ENCODE assay signal across 14 mouse cellular contexts in genomic region chr6:88758074-88758473, GRCm38 (mm10). TPM values are rescaled to one million over a fixed set of nuclear protein-coding genes. Genes with fewer than 3 reads are reported as not detected.
DNase-seq lines count a peak whose midpoint lies in the region; ATAC-seq and TF ChIP-seq lines count a peak whose summit lies in the region.
"Had no signal": no experiment of that assay in that cellular context is flagged by ENCODE, and none has a peak within 500 bp of the region (broad histone marks: within the 10 kb centered on the region; RNA-seq: fewer than 3 reads in every experiment).

No protein-coding gene starts in this region.

- TF ChIP-seq EP300 in lung, postnatal 0 days (IDR thresholded peaks at IDR 0.05): no peak

- no peak for TF ChIP-seq CTCF in lung, postnatal 0 days (IDR thresholded peaks at IDR 0.05)

- H3K4me2 ChIP-seq in heart, embryonic 16.5 days (ENCODE audit: low read depth, low read length): no peak overlapping the region
- no peak overlapping the region for H3K4me2 ChIP-seq in lung, postnatal 0 days (replicated peaks; ENCODE audit: low read depth, low read length)
- peak overlapping the region; percentile 44 for H3K4me2 ChIP-seq in liver, embryonic 11.5 days
- H3K4me2 ChIP-seq in stomach, embryonic 16.5 days (ENCODE audit: low read depth, low read length): no peak overlapping the region
- no peak overlapping the region for H3K4me2 ChIP-seq in midbrain, embryonic 16.5 days (ENCODE audit: low read length)
- H3K4me2 ChIP-seq: embryonic facial prominence, embryonic 13.5 days; limb, embryonic 15.5 days had no signal

- H3K9me3 ChIP-seq in heart, embryonic 16.5 days (replicated peaks; ENCODE audit: control insufficient read depth, low read length): no peaks in the 10 kb centered on the region
- H3K9me3 ChIP-seq in lung, postnatal 0 days (ENCODE audit: low read length): no peaks in the 10 kb centered on the region
- no peaks in the 10 kb centered on the region for H3K9me3 ChIP-seq in liver, embryonic 11.5 days (ENCODE audit: control insufficient read depth, low read length)
- no peaks in the 10 kb centered on the region for H3K9me3 ChIP-seq in stomach, embryonic 16.5 days (replicated peaks; ENCODE audit: control insufficient read depth, low read length)
- no peaks in the 10 kb centered on the region for H3K9me3 ChIP-seq in midbrain, embryonic 16.5 days (replicated peaks; ENCODE audit: control insufficient read depth, low read length, poor library complexity, severe bottlenecking)
- H3K9me3 ChIP-seq: embryonic facial prominence, embryonic 13.5 days; limb, embryonic 15.5 days; megakaryocyte, embryonic 14.5 days had no signal

- no peak overlapping the region for H3K4me3 ChIP-seq in heart, embryonic 16.5 days (ENCODE audit: low read length)
- no peak overlapping the region for H3K4me3 ChIP-seq in lung, postnatal 0 days (ENCODE audit: low read depth, low read length)
- H3K4me3 ChIP-seq in liver, embryonic 11.5 days (ENCODE audit: low read depth, low read length): no peak overlapping the region
- H3K4me3 ChIP-seq in stomach, embryonic 16.5 days (replicated peaks; ENCODE audit: low read length): no peak overlapping the region
- no peak overlapping the region for H3K4me3 ChIP-seq in midbrain, embryonic 16.5 days (ENCODE audit: low read depth, low read length)
- H3K4me3 ChIP-seq: embryonic facial prominence, embryonic 13.5 days; limb, embryonic 15.5 days had no signal

- H3K27me3 ChIP-seq in heart, embryonic 16.5 days (ENCODE audit: control insufficient read depth, insufficient read depth, low read length): no peaks in the 10 kb centered on the region
- no peaks in the 10 kb centered on the region for H3K27me3 ChIP-seq in lung, postnatal 0 days (replicated peaks; ENCODE audit: insufficient read depth, low read length)
- H3K27me3 ChIP-seq in liver, embryonic 11.5 days (replicated peaks; ENCODE audit: control insufficient read depth, insufficient read depth, low read length): no peaks in the 10 kb centered on the region
- H3K27me3 ChIP-seq in stomach, embryonic 16.5 days (ENCODE audit: control insufficient read depth, insufficient read depth, low read length): no peaks in the 10 kb centered on the region
- H3K27me3 ChIP-seq in midbrain, embryonic 16.5 days (ENCODE audit: control insufficient read depth, insufficient read depth, low read depth, low read length): no peaks in the 10 kb centered on the region
- H3K27me3 ChIP-seq: limb, embryonic 15.5 days had no signal

- no peak for ATAC-seq in heart, embryonic 16.5 days (replicated peaks; ENCODE audit: extremely low read depth, insufficient read depth, low FRiP score)
- ATAC-seq in lung, postnatal 0 days: peak; percentile 3; the same call in 1 of the 2 replicates
- ATAC-seq in liver, embryonic 11.5 days (replicated peaks; ENCODE audit: low FRiP score): no peak
- no peak for ATAC-seq in stomach, embryonic 16.5 days (ENCODE audit: insufficient read depth, low FRiP score)
- ATAC-seq in midbrain, embryonic 16.5 days: no peak
- ATAC-seq: activated CD4-positive, CD25-positive, alpha-beta regulatory T cell, adult 4 months; forebrain, embryonic 16.5 days had no signal

- H3K9ac ChIP-seq in heart, embryonic 16.5 days (ENCODE audit: low read length): no peak overlapping the region
- no peak overlapping the region for H3K9ac ChIP-seq in lung, postnatal 0 days (replicated peaks; ENCODE audit: low read depth)
- H3K9ac ChIP-seq in liver, embryonic 11.5 days (ENCODE audit: low read depth, low read length): 0 out of 2 replicates have a peak overlapping the region, but pooled peaks have one; percentile 31
- 0 out of 2 replicates have a peak overlapping the region, but pooled peaks have one; percentile 23 for H3K9ac ChIP-seq in stomach, embryonic 16.5 days (ENCODE audit: low read length)
- H3K9ac ChIP-seq in midbrain, embryonic 16.5 days (ENCODE audit: low read depth, low read length): no peak overlapping the region
- H3K9ac ChIP-seq: embryonic facial prominence, embryonic 13.5 days; limb, embryonic 15.5 days had no signal

- peak overlapping the region; percentile 69 for H3K27ac ChIP-seq in heart, embryonic 16.5 days (ENCODE audit: low read length)
- no peak overlapping the region for H3K27ac ChIP-seq in lung, postnatal 0 days (ENCODE audit: low read length)
- H3K27ac ChIP-seq in liver, embryonic 11.5 days (ENCODE audit: low read depth, low read length): peak overlapping the region; percentile 88
- H3K27ac ChIP-seq in stomach, embryonic 16.5 days (ENCODE audit: low read length): peak overlapping the region; percentile 69
- no peak overlapping the region for H3K27ac ChIP-seq in midbrain, embryonic 16.5 days (ENCODE audit: low read length)
- H3K27ac ChIP-seq: embryonic facial prominence, embryonic 13.5 days; limb, embryonic 15.5 days had no signal

- WGBS in heart, embryonic 16.5 days: 53% methylated on average over 8 of the region's 8 CpGs
- WGBS in lung, postnatal 0 days: 62% methylated on average over 8 of the region's 8 CpGs
- WGBS in liver, embryonic 11.5 days: 66% methylated on average over 8 of the region's 8 CpGs
- WGBS in stomach, embryonic 16.5 days: 75% methylated on average over 8 of the region's 8 CpGs
- WGBS in midbrain, embryonic 16.5 days: 85% methylated on average over 8 of the region's 8 CpGs

- H3K36me3 ChIP-seq in heart, embryonic 16.5 days (ENCODE audit: control insufficient read depth, insufficient read depth): no peaks in the 10 kb centered on the region
- H3K36me3 ChIP-seq in lung, postnatal 0 days (ENCODE audit: insufficient read depth, low read length): no peaks in the 10 kb centered on the region
- no peaks in the 10 kb centered on the region for H3K36me3 ChIP-seq in liver, embryonic 11.5 days (ENCODE audit: control insufficient read depth, insufficient read depth, low read length)
- no peaks in the 10 kb centered on the region for H3K36me3 ChIP-seq in stomach, embryonic 16.5 days (ENCODE audit: control insufficient read depth, insufficient read depth, low read length)
- H3K36me3 ChIP-seq in midbrain, embryonic 16.5 days (ENCODE audit: control insufficient read depth, insufficient read depth, low read length): no peaks in the 10 kb centered on the region
- H3K36me3 ChIP-seq: embryonic facial prominence, embryonic 13.5 days; limb, embryonic 15.5 days had no signal

- DNase-seq in heart, adult 18-20 months: no peak
- DNase-seq in lung, postnatal 0 days (ENCODE audit: low spot score): no peak
- no peak for DNase-seq in lung, postnatal 36 days
- no peak for DNase-seq in liver, embryonic 11.5 days (ENCODE audit: low spot score)
- no peak for DNase-seq in right cerebral cortex, adult 2 months (ENCODE audit: low spot score in 2 of 2)
- DNase-seq: cerebellum, postnatal 10 days had no signal

- peaks cover 53% of the 10 kb centered on the region for H3K4me1 ChIP-seq in heart, embryonic 16.5 days (ENCODE audit: control insufficient read depth, insufficient read depth, low read length)
- peaks cover 20% of the 10 kb centered on the region; the same call in 1 of the 2 replicates for H3K4me1 ChIP-seq in lung, postnatal 0 days (ENCODE audit: insufficient read depth, low read depth, low read length)
- peaks cover 46% of the 10 kb centered on the region for H3K4me1 ChIP-seq in liver, embryonic 11.5 days (replicated peaks; ENCODE audit: control insufficient read depth, insufficient read depth, low read length)
- peaks cover 66% of the 10 kb centered on the region for H3K4me1 ChIP-seq in stomach, embryonic 16.5 days (ENCODE audit: control insufficient read depth, insufficient read depth, low read length)
- H3K4me1 ChIP-seq in midbrain, embryonic 16.5 days (ENCODE audit: control insufficient read depth, insufficient read depth, low read length): peaks cover 1% of the 10 kb centered on the region

RNA-seq across cellular contexts. Expression of gene Mgll, which starts 33.9 kb away (rescaled TPM):
- 54.0 and 65.2 TPM in 2 replicates for polyA plus RNA-seq in heart, embryonic 16.5 days (2015; fragmentation: Nextera tagmentation; extraction: Ambion mirVana)
- 10 to 100 TPM; 92.7 to 96.6 TPM for total RNA-seq in heart, adult 18-20 months (2021)
- 123 and 131 TPM in 2 replicates for polyA plus RNA-seq in lung, postnatal 0 days (2015; fragmentation: Nextera tagmentation; extraction: Ambion mirVana)
- polyA plus RNA-seq in liver, embryonic 11.5 days (2014; fragmentation: Nextera tagmentation; extraction: Ambion mirVana): 17.3 and 22.2 TPM in 2 replicates
- 121 and 125 TPM in 2 replicates for polyA plus RNA-seq in stomach, embryonic 16.5 days (2015; fragmentation: Nextera tagmentation; extraction: Ambion mirVana)
- polyA plus RNA-seq in midbrain, embryonic 16.5 days (2015; fragmentation: Nextera tagmentation; extraction: Ambion mirVana): 31.8 and 55.0 TPM in 2 replicates

Comparison
In these comparisons a context has a peak if more than half of its experiments do, and no peak if none do; other contexts are left out.
1. H3K27ac ChIP-seq: peak in heart, embryonic 16.5 days (single experiment), liver, embryonic 11.5 days (single experiment) and stomach, embryonic 16.5 days (single experiment); none in lung, postnatal 0 days (single experiment) and midbrain, embryonic 16.5 days (single experiment).
2. H3K9ac ChIP-seq: peak in liver, embryonic 11.5 days (single experiment) and stomach, embryonic 16.5 days (single experiment); none in heart, embryonic 16.5 days (single experiment), lung, postnatal 0 days (single experiment) and midbrain, embryonic 16.5 days (single experiment).